Mouse (Mus musculus): ENCODE measurements around the gene Tmem221.

Gene Tmem221

GRCm38 (mm10) chr8:71509316-71509715 is 49.4 kb downstream of the Tmem221 start:
- peak; percentile 85 for DNase-seq (ENCODE audit: low read depth)

DNA sequence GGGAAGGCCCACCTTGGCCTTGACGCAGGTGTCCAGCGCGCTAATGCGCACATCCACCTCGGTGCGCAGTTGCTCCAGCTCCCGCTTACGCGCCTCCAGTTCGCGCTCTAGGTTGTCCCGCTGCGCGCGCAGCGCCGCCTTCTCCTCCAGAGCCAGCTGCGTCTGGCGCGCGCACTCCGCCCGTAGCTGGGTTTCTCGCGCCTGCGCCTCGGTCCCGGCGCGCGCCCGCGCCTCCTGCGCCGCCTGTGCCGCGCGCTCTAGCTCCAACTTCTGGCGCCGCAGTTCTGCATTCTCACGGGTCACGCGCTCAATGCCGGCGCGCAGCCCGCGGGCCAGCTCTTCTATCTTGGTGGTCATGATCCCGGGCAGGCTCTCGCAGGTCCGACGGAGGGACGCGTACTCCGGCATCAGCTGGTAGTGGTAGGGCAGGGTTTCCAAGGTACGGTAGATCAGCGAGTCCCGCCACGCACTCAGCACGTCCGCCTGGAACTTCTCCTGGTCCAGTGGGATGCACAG is 51.0 kb downstream of the Tmem221 start:
- DNase-seq (ENCODE audit: low read depth): no peak

DNA sequence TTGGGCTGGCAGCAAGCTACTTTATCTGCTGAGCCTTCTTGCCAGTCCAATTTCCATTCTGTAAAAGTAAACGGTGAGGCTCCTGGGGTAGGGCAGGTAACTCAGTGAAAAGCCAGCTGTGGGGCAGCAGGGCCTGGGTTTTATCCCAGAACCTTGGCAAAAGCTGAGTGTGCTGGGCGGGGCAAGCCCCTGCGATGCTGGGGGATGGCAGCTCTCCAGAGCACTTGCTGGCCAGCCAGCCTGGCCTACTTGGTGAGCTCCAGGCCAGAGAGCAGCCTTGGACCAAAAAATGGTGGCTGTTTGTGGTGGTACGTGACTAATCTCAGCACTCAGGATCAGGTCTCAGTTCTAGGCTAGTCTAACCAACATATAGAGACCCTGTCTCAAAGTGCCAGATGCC is 52.7 kb downstream of the Tmem221 start:
- DNase-seq (ENCODE audit: low read depth): peak; percentile 91

GRCm38 (mm10) chr8:71505326-71505725 is 53.3 kb downstream of the Tmem221 start:
- peak; percentile 65 for DNase-seq (ENCODE audit: low read depth)

GRCm38 (mm10) chr8:71504349-71504748 is 54.3 kb downstream of the Tmem221 start:
- no peak for DNase-seq (ENCODE audit: low read depth)

Measured in NIH3T3 (cell line).